Mouse (Mus musculus) hindbrain, embryonic 11.5 days (tissue): Measurements from ENCODE around the gene Acsbg1. TPM values are rescaled to one million over a fixed set of nuclear protein-coding genes. Genes with fewer than 3 reads are reported as not detected.
A peak's percentile ranks its signal among the peaks of the same experiment; 100 is the strongest.

ENCODE experiments used
- ATAC-seq: fragments of 200-750 bp; cut with Nextera tagmentation; 2 replicates; pipeline ENCODE4 v1.8.0; 2017; ENCODE audit warnings: mild to moderate bottlenecking, moderate TSS enrichment, moderate library complexity; ENCODE audit not compliant: low FRiP score
- DNase-seq: peaks from one replicate; pipeline ENCODE4 v3.0.0-alpha.2; 2015; ENCODE audit warnings: low spot score
- H3K27ac ChIP-seq: fragments of 300-500 bp; sonication (generic); 2 replicates; pipeline ENCODE4 v1.5.1; 2014; ENCODE audit warnings: mild to moderate bottlenecking, low read depth, low read length
- H3K27me3 ChIP-seq: fragments of 300-500 bp; sonication (generic); 2 replicates; pipeline ENCODE4 v1.6.1; 2014; ENCODE audit warnings: mild to moderate bottlenecking, low read length, moderate library complexity, mixed read lengths; ENCODE audit not compliant: control insufficient read depth, insufficient read depth
- H3K36me3 ChIP-seq: fragments of 300-500 bp; sonication (generic); 2 replicates; pipeline ENCODE4 v1.6.1; 2014; ENCODE audit warnings: mild to moderate bottlenecking, low read length, moderate library complexity, mixed read lengths; ENCODE audit not compliant: control insufficient read depth, insufficient read depth
- H3K4me1 ChIP-seq: fragments of 300-500 bp; sonication (generic); replicated peaks from 2 replicates; pipeline ENCODE4 v1.6.1; 2014; ENCODE audit warnings: low read length, mixed read lengths; ENCODE audit not compliant: control insufficient read depth, insufficient read depth
- H3K4me2 ChIP-seq: fragments of 300-500 bp; sonication (generic); replicated peaks from 2 replicates; pipeline ENCODE4 v1.6.1; 2014; ENCODE audit warnings: mild to moderate bottlenecking, low read depth, low read length
- H3K4me3 ChIP-seq: fragments of 300-500 bp; sonication (generic); 2 replicates; pipeline ENCODE4 v1.5.1; 2014; ENCODE audit warnings: low read depth, low read length
- H3K9ac ChIP-seq: fragments of 300-500 bp; sonication (generic); 2 replicates; pipeline ENCODE4 v1.6.1; 2014; ENCODE audit warnings: low read depth, low read length
- H3K9me3 ChIP-seq: fragments of 300-500 bp; sonication (generic); 2 replicates; pipeline ENCODE4 v1.6.1; 2016; ENCODE audit warnings: low read length; ENCODE audit not compliant: control insufficient read depth
- WGBS: fragments of 180-500 bp; shearing (Covaris S2); extraction: QIAGEN DNeasy Blood & Tissue Kit; methylation state at CpG from one replicate; pipeline ENCODE4 v1.1.7; 2014; 5-methylcytosine and 5-hydroxymethylcytosine counted together
- polyA plus RNA-seq: library from polyadenylated mRNA; unstranded; fragments of >200 nt; fragmentation: Nextera tagmentation; extraction: Ambion mirVana; gene quantifications from 2 replicates; pipeline ENCODE4 v1.2.1, GENCODE M21; 2014

Gene Acsbg1
- polyA plus RNA-seq, 1 experiment from 2014 or later, result 6.3 TPM

- no peak within 1 kb of the TSS for H3K27ac ChIP-seq
Observed at GRCm38 (mm10) chr9:54559771-54560471, 101.7 kb downstream of the Acsbg1 start, which contains the start of gene Cib2. Gene Cib2, minus strand, starts transcription at chr9:54560218.

GRCm38 (mm10) chr9:54558731-54559130 lies 102.9 kb downstream of the Acsbg1 start:
- Histone ChIP-seq H3K27me3 (no peaks in the 10 kb centered on the region), H3K4me2 (no peak overlapping the region), H3K4me3 (no peak overlapping the region), H3K4me1 (no peaks in the 10 kb centered on the region), H3K36me3 (no peaks in the 10 kb centered on the region), H3K9me3 (no peaks in the 10 kb centered on the region), H3K9ac (no peak overlapping the region), H3K27ac (no peak overlapping the region)
- no peak for ATAC-seq
- no peak for DNase-seq
- WGBS, result 73% methylated on average over 8 of the region's 8 CpGs

More at GRCm38 (mm10) chr9:54559771-54560471, 101.7 kb downstream of the Acsbg1 start, which contains the start of gene Cib2:
- H3K9me3 ChIP-seq, result no peaks in the 10 kb centered on the region
- DNase-seq (peak; percentile 81), ATAC-seq (peak; percentile 96)
- H3K4me1 ChIP-seq, result no peaks in the 10 kb centered on the region
- H3K36me3 ChIP-seq, result no peaks in the 10 kb centered on the region
- peak within 1 kb of the TSS; percentile 51 for H3K4me3 ChIP-seq
- peak within 1 kb of the TSS; percentile 50 for H3K9ac ChIP-seq
- 1% methylated on average over 44 of the region's 54 CpGs for WGBS
- peak within 1 kb of the TSS; percentile 81 for H3K4me2 ChIP-seq
- no peaks in the 10 kb centered on the region for H3K27me3 ChIP-seq

GRCm38 (mm10) chr9:54555044-54555443 lies 106.6 kb downstream of the Acsbg1 start:
- Histone ChIP-seq H3K9me3 (no peaks in the 10 kb centered on the region), H3K36me3 (no peaks in the 10 kb centered on the region), H3K4me3 (no peak overlapping the region), H3K27me3 (no peaks in the 10 kb centered on the region), H3K9ac (no peak overlapping the region), H3K4me2 (no peak overlapping the region), H3K27ac (no peak overlapping the region), H3K4me1 (no peaks in the 10 kb centered on the region)
- ATAC-seq (no peak), DNase-seq (no peak)
- WGBS, result 68% methylated on average over 2 of the region's 2 CpGs

Other genes starting within 250 kb of the Acsbg1 start
- 19.4 and 25.8 TPM in 2 replicates for gene Dmxl2, start 160.2 kb downstream of the Acsbg1 start, polyA plus RNA-seq
- 0.08 and 0.18 TPM in 2 replicates for gene Sh2d7, start 122.9 kb downstream of the Acsbg1 start, polyA plus RNA-seq
- 19.1 and 20.8 TPM in 2 replicates for gene Cib2, start 101.7 kb downstream of the Acsbg1 start, polyA plus RNA-seq
- 118 and 131 TPM in 2 replicates for gene Idh3a, start 75.5 kb downstream of the Acsbg1 start, polyA plus RNA-seq
- 5.6 and 6.1 TPM in 2 replicates for gene Dnaja4, start 37.0 kb upstream of the Acsbg1 start, polyA plus RNA-seq
- 155 and 176 TPM in 2 replicates for gene Wdr61, start 72.6 kb upstream of the Acsbg1 start, polyA plus RNA-seq
- gene Crabp1, start 102.9 kb upstream of the Acsbg1 start, polyA plus RNA-seq, result 1,117 and 1,232 TPM in 2 replicates
- gene Ireb2, start 201.9 kb upstream of the Acsbg1 start, polyA plus RNA-seq, result 66.0 and 76.6 TPM in 2 replicates